Mouse (Mus musculus): Measurements from ENCODE around the gene Acbd6. TPM values are rescaled to one million over a fixed set of nuclear protein-coding genes. Genes with fewer than 3 reads are reported as not detected.

Gene Acbd6
- 82.9 TPM for total RNA-seq (2023)

GRCm38 (mm10) chr1:155558012-155558842 is at the start of gene Acbd6:
Acbd6 (plus strand) TSS chr1:155558120.

Other genes starting within 250 kb of the Acbd6 start
- 42.7 TPM for gene Xpr1, start 140.7 kb upstream of the Acbd6 start, total RNA-seq (2023)
- not detected for gene Lhx4, start 193.6 kb downstream of the Acbd6 start, total RNA-seq (2023)